Mouse (Mus musculus): ENCODE measurements at regions not wholly inside any gene's neighbourhood (a gene's known extent, or its start where the extent isn't known, plus 50 kb on each side); places are given as distances from the start of the nearest gene placed in this dataset.
A peak's percentile ranks its signal among the peaks of the same experiment; 100 is the strongest.

GRCm38 (mm10) chr10:15536053-15536452, 818.0 kb upstream of the Gje1 start:
- no peak overlapping the region for H3K27ac ChIP-seq (ENCODE audit: control insufficient read depth, low read depth, low read length)

GRCm38 (mm10) chr10:15487367-15487766, 769.4 kb upstream of the Gje1 start:
- Histone ChIP-seq H3K27ac (ENCODE audit: control insufficient read depth, low read depth, low read length) (no peak overlapping the region), H3K9ac (ENCODE audit: control insufficient read depth, low read depth, low read length, poor library complexity, severe bottlenecking) (no peak overlapping the region), H3K9me3 (replicated peaks; ENCODE audit: insufficient read depth, low read length) (no peaks in the 10 kb centered on the region), H3K4me1 (ENCODE audit: control insufficient read depth in 1 of 2, insufficient read depth in 2 of 2, low read length in 2 of 2) (peaks cover 0 to 2% of the 10 kb centered on the region in 2 experiments; a peak in 1 of 4 replicates), H3K36me3 (ENCODE audit: control insufficient read depth in 1 of 2, insufficient read depth in 2 of 2, low read length in 2 of 2) (peaks cover 0 to 10% of the 10 kb centered on the region in 2 experiments; a peak in 2 of 4 replicates), H3K79me2 (ENCODE audit: control insufficient read depth, insufficient read depth, low read length, poor library complexity) (no peaks in the 10 kb centered on the region), H3K4me3 (ENCODE audit: control insufficient read depth in 1 of 2, insufficient read depth in 1 of 2, low read depth in 2 of 2, low read length in 2 of 2) (no peak overlapping the region), H3K27me3 (ENCODE audit: control insufficient read depth in 1 of 2, insufficient read depth in 2 of 2, low read length in 2 of 2) (no peaks in the 10 kb centered on the region)
- DNase-seq (ENCODE audit: low read depth, low spot score) = peak; percentile 77
- no peak for TF ChIP-seq POLR2AphosphoS5 (IDR thresholded peaks at IDR 0.05; ENCODE audit: borderline replicate concordance, low read depth, low read length)
- no peak for TF ChIP-seq MXI1 (IDR thresholded peaks at IDR 0.05; ENCODE audit: low read depth, low read length)
- TF ChIP-seq GATA1 (IDR thresholded peaks at IDR 0.05; ENCODE audit: low read depth, low read length) = peak; percentile 87
- TF ChIP-seq SMC3 (IDR thresholded peaks at IDR 0.05; ENCODE audit: low read depth, low read length) = no peak
- no peak for TF ChIP-seq POLR2A (IDR thresholded peaks at IDR 0.05; ENCODE audit: control insufficient read depth in 1 of 2, insufficient read depth in 1 of 2, low read depth in 1 of 2, low read length in 2 of 2, poor library complexity in 1 of 2)
- no peak for TF ChIP-seq ELF1 (IDR thresholded peaks at IDR 0.05; ENCODE audit: low read depth, low read length)
- peak; percentile 65 for TF ChIP-seq ETS1 (IDR thresholded peaks at IDR 0.05; ENCODE audit: low read depth, low read length)
- peak; percentile 87 for TF ChIP-seq TCF12 (IDR thresholded peaks at IDR 0.05; ENCODE audit: low read depth, low read length)
- no peak for TF ChIP-seq MEF2A (IDR thresholded peaks at IDR 0.05; ENCODE audit: extremely low read depth, insufficient replicate concordance, low read depth, low read length, poor library complexity, severe bottlenecking)
- TF ChIP-seq HCFC1 (IDR thresholded peaks at IDR 0.05; ENCODE audit: low read depth, low read length) = no peak
- no peak for TF ChIP-seq E2F4 (IDR thresholded peaks at IDR 0.05; ENCODE audit: borderline replicate concordance, low read depth, low read length)
- TF ChIP-seq CHD2 (IDR thresholded peaks at IDR 0.05; ENCODE audit: low read length) = no peak; the same call in 1 of the 2 replicates
- no peak for TF ChIP-seq UBTF (IDR thresholded peaks at IDR 0.05; ENCODE audit: borderline replicate concordance, insufficient read depth, low read depth, low read length)
- TF ChIP-seq KAT2A (conservative IDR thresholded peaks at IDR 0.05; ENCODE audit: low read depth, low read length) = no peak
- peak; percentile 50 for TF ChIP-seq TAL1 (IDR thresholded peaks at IDR 0.05; ENCODE audit: low read length)
- no peak for TF ChIP-seq ZMIZ1 (IDR thresholded peaks at IDR 0.05; ENCODE audit: low read depth, low read length)
- TF ChIP-seq RCOR1 (IDR thresholded peaks at IDR 0.05; ENCODE audit: low read depth, low read length) = peak; percentile 78
- TF ChIP-seq RAD21 (IDR thresholded peaks at IDR 0.05; ENCODE audit: low read depth, low read length) = no peak
- TF ChIP-seq BHLHE40 (IDR thresholded peaks at IDR 0.05; ENCODE audit: borderline replicate concordance, low read depth, low read length) = no peak
- TF ChIP-seq JUND (IDR thresholded peaks at IDR 0.05; ENCODE audit: low read depth, low read length) = no peak
- TF ChIP-seq POLR2AphosphoS2 (IDR thresholded peaks at IDR 0.05; ENCODE audit: low read length) = no peak
- no peak for TF ChIP-seq GABPA (IDR thresholded peaks at IDR 0.05; ENCODE audit: low read depth, low read length)
- TF ChIP-seq ZC3H11A (IDR thresholded peaks at IDR 0.05; ENCODE audit: low read depth, low read length) = no peak
- no peak for TF ChIP-seq MAZ (IDR thresholded peaks at IDR 0.05; ENCODE audit: low read depth, low read length)
- no peak for TF ChIP-seq USF1 (IDR thresholded peaks at IDR 0.05; ENCODE audit: low read depth, low read length)
- TF ChIP-seq MAX (IDR thresholded peaks at IDR 0.05; ENCODE audit: low read length) = no peak
- peak; percentile 49 for TF ChIP-seq SIN3A (IDR thresholded peaks at IDR 0.05; ENCODE audit: low read length)

More at GRCm38 (mm10) chr10:15536053-15536452, 818.0 kb upstream of the Gje1 start:
- Histone ChIP-seq H3K9me3 (replicated peaks; ENCODE audit: insufficient read depth, low read length) (no peaks in the 10 kb centered on the region), H3K36me3 (ENCODE audit: control insufficient read depth in 1 of 2, insufficient read depth in 2 of 2, low read length in 2 of 2) (no peaks in the 10 kb centered on the region), H3K4me3 (ENCODE audit: control insufficient read depth in 1 of 2, insufficient read depth in 1 of 2, low read depth in 2 of 2, low read length in 2 of 2) (no peak overlapping the region), H3K4me1 (ENCODE audit: control insufficient read depth in 1 of 2, insufficient read depth in 2 of 2, low read length in 2 of 2) (no peaks in the 10 kb centered on the region), H3K27me3 (ENCODE audit: control insufficient read depth in 1 of 2, insufficient read depth in 2 of 2, low read length in 2 of 2) (no peaks in the 10 kb centered on the region), H3K79me2 (ENCODE audit: control insufficient read depth, insufficient read depth, low read length, poor library complexity) (no peaks in the 10 kb centered on the region), H3K9ac (ENCODE audit: control insufficient read depth, low read depth, low read length, poor library complexity, severe bottlenecking) (no peak overlapping the region)
- DNase-seq (ENCODE audit: low read depth, low spot score) = no peak
- no peak for TF ChIP-seq SMC3 (IDR thresholded peaks at IDR 0.05; ENCODE audit: low read depth, low read length)
- no peak for TF ChIP-seq CTCF (IDR thresholded peaks at IDR 0.05 in 2 of 3, conservative IDR thresholded peaks at IDR 0.05 in 1 of 3; ENCODE audit: control insufficient read depth in 1 of 3, insufficient read depth in 1 of 3, low read depth in 2 of 3, low read length in 3 of 3, poor library complexity in 1 of 3, severe bottlenecking in 1 of 3)
- TF ChIP-seq HCFC1 (IDR thresholded peaks at IDR 0.05; ENCODE audit: low read depth, low read length) = no peak
- no peak for TF ChIP-seq GABPA (IDR thresholded peaks at IDR 0.05; ENCODE audit: low read depth, low read length)
- no peak for TF ChIP-seq MAFK (IDR thresholded peaks at IDR 0.05; ENCODE audit: borderline replicate concordance, low read depth, low read length)
- no peak for TF ChIP-seq USF2 (IDR thresholded peaks at IDR 0.05; ENCODE audit: borderline replicate concordance in 1 of 2, insufficient read depth in 1 of 2, low read depth in 1 of 2, low read length in 2 of 2)
- no peak for TF ChIP-seq USF1 (IDR thresholded peaks at IDR 0.05; ENCODE audit: low read depth, low read length)
- no peak for TF ChIP-seq POLR2AphosphoS2 (IDR thresholded peaks at IDR 0.05; ENCODE audit: low read length)
- no peak for TF ChIP-seq E2F4 (IDR thresholded peaks at IDR 0.05; ENCODE audit: borderline replicate concordance, low read depth, low read length)
- no peak for TF ChIP-seq GATA1 (IDR thresholded peaks at IDR 0.05; ENCODE audit: low read depth, low read length)
- no peak for TF ChIP-seq ZNF384 (IDR thresholded peaks at IDR 0.05; ENCODE audit: low read depth, low read length)
- TF ChIP-seq KAT2A (conservative IDR thresholded peaks at IDR 0.05; ENCODE audit: low read depth, low read length) = no peak
- TF ChIP-seq MYC (IDR thresholded peaks at IDR 0.05; ENCODE audit: low read depth, low read length) = no peak
- TF ChIP-seq ETS1 (IDR thresholded peaks at IDR 0.05; ENCODE audit: low read depth, low read length) = no peak
- TF ChIP-seq UBTF (IDR thresholded peaks at IDR 0.05; ENCODE audit: borderline replicate concordance, insufficient read depth, low read depth, low read length) = no peak
- TF ChIP-seq TCF12 (IDR thresholded peaks at IDR 0.05; ENCODE audit: low read depth, low read length) = no peak
- no peak for TF ChIP-seq TBP (IDR thresholded peaks at IDR 0.05; ENCODE audit: low read depth, low read length)
